Mouse (Mus musculus) limb, embryonic 14.5 days (tissue): ENCODE results near the gene Ass1. TPM values are rescaled to one million over a fixed set of nuclear protein-coding genes. Genes with fewer than 3 reads are reported as not detected.

Experiments used
- ATAC-seq: fragments of 200-750 bp; cut with Nextera tagmentation; 2 replicates; pipeline ENCODE4 v1.8.0; 2017; ENCODE audit warnings: low read depth, moderate number of reproducible peaks, moderate TSS enrichment; ENCODE audit not compliant: low FRiP score
- DNase-seq: peaks from one replicate; pipeline ENCODE4 v3.0.0-alpha.2; 2015; ENCODE audit warnings: low spot score
- H3K27ac ChIP-seq: fragments of 300-500 bp; sonication (generic); replicated peaks from 2 replicates; pipeline ENCODE4 v1.5.1; 2014; ENCODE audit warnings: low read depth, mild to moderate bottlenecking, low read length, moderate library complexity, mixed read lengths
- H3K27me3 ChIP-seq: fragments of 300-500 bp; sonication (generic); 2 replicates; pipeline ENCODE4 v1.6.1; 2014; ENCODE audit warnings: low read length, mixed read lengths; ENCODE audit not compliant: control insufficient read depth, insufficient read depth
- H3K36me3 ChIP-seq: fragments of 300-500 bp; sonication (generic); 2 replicates; pipeline ENCODE4 v1.6.1; 2014; ENCODE audit warnings: mild to moderate bottlenecking, low read length, moderate library complexity, mixed read lengths; ENCODE audit not compliant: control insufficient read depth, insufficient read depth
- H3K4me1 ChIP-seq: fragments of 300-500 bp; sonication (generic); 2 replicates; pipeline ENCODE4 v1.6.1; 2014; ENCODE audit warnings: antibody characterized with exemption, low read length, mixed read lengths; ENCODE audit not compliant: control insufficient read depth, insufficient read depth
- H3K4me2 ChIP-seq: fragments of 300-500 bp; sonication (generic); replicated peaks from 2 replicates; pipeline ENCODE4 v1.6.1; 2014; ENCODE audit warnings: low read depth, mild to moderate bottlenecking, low read length, moderate library complexity; ENCODE audit not compliant: severe bottlenecking
- H3K4me3 ChIP-seq: fragments of 300-500 bp; sonication (generic); replicated peaks from 2 replicates; pipeline ENCODE4 v1.5.1; 2014; ENCODE audit warnings: low read length
- H3K9ac ChIP-seq: fragments of 300-500 bp; sonication (generic); 2 replicates; pipeline ENCODE4 v1.6.1; 2014; ENCODE audit warnings: mild to moderate bottlenecking, low read depth, low read length, moderate library complexity; ENCODE audit not compliant: severe bottlenecking
- H3K9me3 ChIP-seq: fragments of 300-500 bp; sonication (generic); 2 replicates; pipeline ENCODE4 v1.6.1; 2016; ENCODE audit warnings: low read length; ENCODE audit not compliant: control insufficient read depth
- POLR2A ChIP-seq: fragments of 200-500 bp; IDR thresholded peaks from 2 replicates; pipeline ENCODE4 v1.8.0; 2012; ENCODE audit warnings: inconsistent platforms, mild to moderate bottlenecking, moderate library complexity, borderline replicate concordance; ENCODE audit not compliant: insufficient read depth, insufficient read length; ENCODE audit errors: extremely low read depth
- WGBS: fragments of 180-500 bp; shearing (Covaris S2); extraction: QIAGEN DNeasy Blood & Tissue Kit; methylation state at CpG from one replicate; pipeline ENCODE4 v1.1.7; 2014; 5-methylcytosine and 5-hydroxymethylcytosine counted together
- polyA plus RNA-seq, 2 experiments: library from polyadenylated mRNA; depleted of rRNA in 1 of 2; stranded (reverse) in 1 of 2; unstranded in 1 of 2; fragments of >200 nt; fragmentation: Nextera tagmentation in 1 of 2; extraction: Ambion mirVana in 1 of 2; gene quantifications; 2 replicates each; pipeline versions ENCODE4 v1.2.1 to v1.2.3; 2012 to 2014

Gene Ass1
- polyA plus RNA-seq, 2 experiments = 17.1 to 27.1 TPM

DNA sequence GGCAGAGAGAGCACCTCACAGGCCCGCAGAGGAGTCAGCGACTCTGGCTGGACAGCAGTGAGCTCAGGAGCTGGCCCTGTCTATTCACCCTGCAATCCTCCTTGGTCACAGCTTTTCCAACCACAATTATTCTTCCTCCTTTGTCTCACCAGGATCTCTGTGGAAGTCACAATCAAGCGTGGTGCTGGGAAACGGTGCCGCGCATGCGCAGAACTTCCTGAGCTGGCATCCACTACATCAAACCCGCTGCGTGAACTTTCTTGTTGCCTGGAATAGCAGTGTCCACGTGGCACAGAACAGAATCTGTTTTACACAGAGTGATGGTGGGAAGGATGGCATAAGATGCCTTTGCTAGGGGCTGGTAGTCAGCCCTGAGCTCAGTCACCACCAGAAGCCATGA, 82.0 kb downstream of the Ass1 start:
- H3K27me3 ChIP-seq = no peaks in the 10 kb centered on the region
- no peak overlapping the region for H3K4me2 ChIP-seq
- H3K9ac ChIP-seq = no peak overlapping the region
- TF ChIP-seq POLR2A = no peak
- no peak overlapping the region for H3K4me3 ChIP-seq
- ATAC-seq = no peak
- no peak for DNase-seq
- no peaks in the 10 kb centered on the region for H3K9me3 ChIP-seq
- no peak overlapping the region for H3K27ac ChIP-seq
- no peaks in the 10 kb centered on the region for H3K36me3 ChIP-seq
- no peaks in the 10 kb centered on the region for H3K4me1 ChIP-seq
- 86% methylated on average over 10 of the region's 10 CpGs for WGBS

- Histone ChIP-seq H3K4me2 (no peak overlapping the region), H3K9ac (no peak overlapping the region), H3K36me3 (no peaks in the 10 kb centered on the region), H3K4me1 (no peaks in the 10 kb centered on the region), H3K27ac (no peak overlapping the region), H3K4me3 (no peak overlapping the region), H3K9me3 (no peaks in the 10 kb centered on the region), H3K27me3 (no peaks in the 10 kb centered on the region)
- WGBS = 84% methylated on average over 5 of the region's 5 CpGs
- DNase-seq (no peak), ATAC-seq (no peak)
- no peak for TF ChIP-seq POLR2A
Measured at GRCm38 (mm10) chr2:31554619-31555018, 84.6 kb downstream of the Ass1 start.

Other genes with a start within 250 kb of the Ass1 start
- 20.5 and 27.3 TPM in 2 replicates for gene Ncs1, start 224.4 kb upstream of the Ass1 start, polyA plus RNA-seq (2012; rRNA removed)
- gene Ncs1, start 224.4 kb upstream of the Ass1 start, polyA plus RNA-seq (2014; fragmentation: Nextera tagmentation; extraction: Ambion mirVana) = 45.1 and 46.2 TPM in 2 replicates
- 0.56 and 0.70 TPM in 2 replicates for gene Hmcn2, start 155.8 kb upstream of the Ass1 start, polyA plus RNA-seq (2012; rRNA removed)
- gene Hmcn2, start 155.8 kb upstream of the Ass1 start, polyA plus RNA-seq (2014; fragmentation: Nextera tagmentation; extraction: Ambion mirVana) = 0.12 and 0.23 TPM in 2 replicates
- gene Fubp3, start 102.4 kb downstream of the Ass1 start, polyA plus RNA-seq (2012; rRNA removed) = 59.4 and 63.2 TPM in 2 replicates
- 86.3 and 90.8 TPM in 2 replicates for gene Fubp3, start 102.4 kb downstream of the Ass1 start, polyA plus RNA-seq (2014; fragmentation: Nextera tagmentation; extraction: Ambion mirVana)
- gene Prdm12, start 169.8 kb downstream of the Ass1 start, polyA plus RNA-seq (2012; rRNA removed) = 0.03 TPM in 1 of 2 replicates, not detected in the other
- gene Prdm12, start 169.8 kb downstream of the Ass1 start, polyA plus RNA-seq (2014; fragmentation: Nextera tagmentation; extraction: Ambion mirVana) = not detected in 2 replicates
- gene Exosc2, start 200.5 kb downstream of the Ass1 start, polyA plus RNA-seq (2012; rRNA removed) = 43.4 and 49.7 TPM in 2 replicates
- 46.6 and 47.6 TPM in 2 replicates for gene Exosc2, start 200.5 kb downstream of the Ass1 start, polyA plus RNA-seq (2014; fragmentation: Nextera tagmentation; extraction: Ambion mirVana)
- gene Abl1, start 218.2 kb downstream of the Ass1 start, polyA plus RNA-seq (2012; rRNA removed) = 104 and 128 TPM in 2 replicates
- gene Abl1, start 218.2 kb downstream of the Ass1 start, polyA plus RNA-seq (2014; fragmentation: Nextera tagmentation; extraction: Ambion mirVana) = 49.0 and 54.9 TPM in 2 replicates